Mouse (Mus musculus) brown adipose tissue, adult 24 weeks (tissue): ENCODE results near the gene Pmpcb. TPM values are rescaled to one million over a fixed set of nuclear protein-coding genes. Genes with fewer than 3 reads are reported as not detected.
"Not testable (repeated sequence)": the region's sequence is repeated elsewhere in the genome, so short reads cannot be mapped to it uniquely, and the experiment has no call there.

Experiments used
- H3K27ac ChIP-seq: fragments of 200-500 bp; replicated peaks from 2 replicates; pipeline ENCODE4 v1.5.1; 2012; ENCODE audit warnings: low read depth, mild to moderate bottlenecking, low read length
- H3K4me1 ChIP-seq: fragments of 200-500 bp; 2 replicates; pipeline ENCODE4 v1.6.1; 2012; ENCODE audit warnings: low read length, mixed read lengths; ENCODE audit not compliant: control insufficient read depth, insufficient read depth, insufficient read length
- H3K4me3 ChIP-seq: fragments of 200-500 bp; 2 replicates; pipeline ENCODE4 v1.5.1; 2012; ENCODE audit warnings: low read depth, mild to moderate bottlenecking, low read length, moderate library complexity; ENCODE audit not compliant: insufficient read depth
- polyA plus RNA-seq: library from polyadenylated mRNA; stranded (reverse); fragments of >200 nt; gene quantifications from 2 replicates; pipeline ENCODE4 v1.2.4, GENCODE M21; 2012; ENCODE audit not compliant: missing spikeins, insufficient read depth, insufficient read length

The Pmpcb gene
- polyA plus RNA-seq = 426 and 475 TPM in 2 replicates

- Histone ChIP-seq H3K4me3 (peak within 1 kb of the TSS; percentile 90), H3K4me1 (peaks cover 10% of the 10 kb centered on the region; the same call in 1 of the 2 replicates), H3K27ac (no peak within 1 kb of the TSS)
Measured at GRCm38 (mm10) chr5:21736956-21737585, at the start of gene Pmpcb. Gene Pmpcb (plus strand): TSS chr5:21737141.

- Histone ChIP-seq H3K4me1 (no peaks in the 10 kb centered on the region; the same call in 1 of the 2 replicates), H3K4me3 (no peak overlapping the region), H3K27ac (peak overlapping the region; percentile 24; the same call in 1 of the 2 replicates)
Measured at GRCm38 (mm10) chr5:21692230-21692629, 44.7 kb upstream of the Pmpcb start.

- Histone ChIP-seq H3K27ac (no peak overlapping the region), H3K4me1 (no peaks in the 10 kb centered on the region; the same call in 1 of the 2 replicates), H3K4me3 (no peak overlapping the region)
Measured at GRCm38 (mm10) chr5:21693372-21693870, 43.5 kb upstream of the Pmpcb start.

- H3K4me1 ChIP-seq = no peaks in the 10 kb centered on the region
- no peak overlapping the region for H3K4me3 ChIP-seq
- no peak overlapping the region for H3K27ac ChIP-seq
Measured at GRCm38 (mm10) chr5:21694854-21695490, 42.0 kb upstream of the Pmpcb start.

- H3K27ac ChIP-seq, H3K4me3 ChIP-seq, H3K4me1 ChIP-seq: not testable (repeated sequence)
Measured at GRCm38 (mm10) chr5:21699555-21699954, 37.4 kb upstream of the Pmpcb start.

GRCm38 (mm10) chr5:21700272-21700821, 36.6 kb upstream of the Pmpcb start:
- no peak overlapping the region for H3K27ac ChIP-seq
- no peaks in the 10 kb centered on the region for H3K4me1 ChIP-seq
- H3K4me3 ChIP-seq = peak overlapping the region; percentile 77

GRCm38 (mm10) chr5:21700934-21701333, 36.0 kb upstream of the Pmpcb start:
- no peaks in the 10 kb centered on the region for H3K4me1 ChIP-seq
- peak overlapping the region; percentile 77 for H3K4me3 ChIP-seq
- no peak overlapping the region for H3K27ac ChIP-seq

GRCm38 (mm10) chr5:21701351-21702008, 35.5 kb upstream of the Pmpcb start, which contains the start of gene Napepld:
Gene Napepld (minus strand): TSS chr5:21701396.
- Histone ChIP-seq H3K4me3 (peak within 1 kb of the TSS; percentile 77), H3K4me1 (no peaks in the 10 kb centered on the region), H3K27ac (peak within 1 kb of the TSS; percentile 90)

- H3K4me3 ChIP-seq = peak overlapping the region; percentile 70
Measured at GRCm38 (mm10) chr5:21702009-21702364, 35.0 kb upstream of the Pmpcb start.

GRCm38 (mm10) chr5:21702873-21703475, 34.0 kb upstream of the Pmpcb start:
- H3K4me3 ChIP-seq = no peak overlapping the region
- no peaks in the 10 kb centered on the region for H3K4me1 ChIP-seq
- peak overlapping the region; percentile 64; the same call in 1 of the 2 replicates for H3K27ac ChIP-seq

More at GRCm38 (mm10) chr5:21702009-21702364, 35.0 kb upstream of the Pmpcb start:
- Histone ChIP-seq H3K27ac (no peak overlapping the region), H3K4me1 (no peaks in the 10 kb centered on the region)

- Histone ChIP-seq H3K4me1 (no peaks in the 10 kb centered on the region), H3K4me3 (no peak overlapping the region), H3K27ac (no peak overlapping the region)
Measured at GRCm38 (mm10) chr5:21703708-21704107, 33.2 kb upstream of the Pmpcb start.

GRCm38 (mm10) chr5:21706546-21706945, 30.4 kb upstream of the Pmpcb start:
- Histone ChIP-seq H3K4me1 (no peaks in the 10 kb centered on the region), H3K4me3 (no peak overlapping the region), H3K27ac (no peak overlapping the region)

- H3K27ac ChIP-seq, H3K4me1 ChIP-seq, H3K4me3 ChIP-seq: not testable (repeated sequence)
Measured at GRCm38 (mm10) chr5:21708011-21708410, 28.9 kb upstream of the Pmpcb start.

- no peaks in the 10 kb centered on the region for H3K4me1 ChIP-seq
- H3K4me3 ChIP-seq = no peak overlapping the region
- H3K27ac ChIP-seq = no peak overlapping the region
Measured at GRCm38 (mm10) chr5:21712127-21712715, 24.7 kb upstream of the Pmpcb start.
